Mouse (Mus musculus) liver, embryonic 14.5 days (tissue): ENCODE measurements around the gene Iqch. TPM values are rescaled to one million over a fixed set of nuclear protein-coding genes. Genes with fewer than 3 reads are reported as not detected.
A peak's percentile ranks its signal among the peaks of the same experiment; 100 is the strongest.

Source experiments
- ATAC-seq: fragments of 200-750 bp; cut with Nextera tagmentation; 2 replicates; pipeline ENCODE4 v1.8.0; 2017; ENCODE audit warnings: moderate number of reproducible peaks, mild to moderate bottlenecking, moderate library complexity; ENCODE audit not compliant: insufficient read depth
- DNase-seq, 3 experiments: peaks; one replicate each; pipeline ENCODE4 v3.0.0-alpha.2; 2012 to 2013; ENCODE audit warnings: low read depth in 3 of 3, low spot score in 3 of 3
- H3K27ac ChIP-seq: fragments of 300-500 bp; sonication (generic); 2 replicates; pipeline ENCODE4 v1.5.1; 2014; ENCODE audit warnings: moderate library complexity, mild to moderate bottlenecking, control low read depth, inconsistent platforms
- H3K27me3 ChIP-seq: fragments of 300-500 bp; sonication (generic); 2 replicates; pipeline ENCODE4 v1.6.1; 2014; ENCODE audit warnings: mild to moderate bottlenecking, low read length, moderate library complexity; ENCODE audit not compliant: control insufficient read depth, insufficient read depth
- H3K36me3 ChIP-seq: fragments of 300-500 bp; sonication (generic); replicated peaks from 2 replicates; pipeline ENCODE4 v1.6.1; 2014; ENCODE audit warnings: low read depth; ENCODE audit not compliant: control insufficient read depth, insufficient read depth
- H3K4me1 ChIP-seq, 2 experiments: fragments of 200-500 bp in 1 of 2; fragments of 300-500 bp in 1 of 2; sonication (generic) in 1 of 2; replicated peaks; 2 replicates each; pipeline ENCODE4 v1.6.1; 2012 to 2014; ENCODE audit warnings: antibody characterized with exemption in 1 of 2, inconsistent platforms in 1 of 2, low read length in 1 of 2; ENCODE audit not compliant: control insufficient read depth in 2 of 2, insufficient read depth in 2 of 2
- H3K4me2 ChIP-seq: fragments of 300-500 bp; sonication (generic); 2 replicates; pipeline ENCODE4 v1.6.1; 2014; ENCODE audit warnings: low read depth, mild to moderate bottlenecking, control low read depth, moderate library complexity
- H3K4me3 ChIP-seq, 2 experiments: fragments of 200-500 bp in 1 of 2; fragments of 300-500 bp in 1 of 2; sonication (generic) in 1 of 2; 2 replicates each; pipeline ENCODE4 v1.5.1; 2012 to 2014; ENCODE audit warnings: low read depth in 2 of 2, low read length in 2 of 2, mild to moderate bottlenecking in 2 of 2, control low read depth in 1 of 2, inconsistent platforms in 1 of 2, moderate library complexity in 1 of 2; ENCODE audit not compliant: insufficient read depth in 1 of 2
- H3K9ac ChIP-seq: fragments of 300-500 bp; sonication (generic); replicated peaks from 2 replicates; pipeline ENCODE4 v1.6.1; 2014; ENCODE audit warnings: mild to moderate bottlenecking, control low read depth, moderate library complexity
- H3K9me3 ChIP-seq: fragments of 300-500 bp; sonication (generic); 2 replicates; pipeline ENCODE4 v1.6.1; 2016; ENCODE audit warnings: low read length, mixed read lengths; ENCODE audit not compliant: control insufficient read depth
- CTCF ChIP-seq: IDR thresholded peaks from 2 replicates; pipeline ENCODE4 v1.5.1; 2016; ENCODE audit warnings: antibody characterized with exemption, low read depth, control low read depth
- EP300 ChIP-seq: IDR thresholded peaks from 2 replicates; pipeline ENCODE4 v1.6.1; 2016; ENCODE audit warnings: antibody characterized with exemption, low read depth
- WGBS: fragments of 180-500 bp; shearing (Covaris S2); extraction: QIAGEN DNeasy Blood & Tissue Kit; methylation state at CpG from one replicate; pipeline ENCODE4 v1.1.7; 2014; ENCODE audit not compliant: insufficient replicate concordance; 5-methylcytosine and 5-hydroxymethylcytosine counted together
- polyA plus RNA-seq, 2 experiments: library from polyadenylated mRNA; depleted of rRNA in 1 of 2; stranded (reverse) in 1 of 2; unstranded in 1 of 2; fragments of >200 nt; fragmentation: Nextera tagmentation in 1 of 2; extraction: Ambion mirVana in 1 of 2; gene quantifications; 2 replicates each; pipeline versions ENCODE4 v1.2.1 to v1.2.3; 2012 to 2014

Iqch gene
- polyA plus RNA-seq (2012; rRNA removed) (0.01 TPM in 1 of 2 replicates, not detected in the other), polyA plus RNA-seq (2014; fragmentation: Nextera tagmentation; extraction: Ambion mirVana) (not detected in 2 replicates)

GRCm38 (mm10) chr9:63602043-63602939, at the start of gene Iqch, which contains the start of gene Aagab:
Iqch (minus strand) TSS chr9:63602493.
Aagab (plus strand) TSS chr9:63602660.
- Histone ChIP-seq H3K9ac (peak within 1 kb of the TSS; percentile 85), H3K36me3 (no peaks in the 10 kb centered on the region), H3K4me1 (peaks cover 11% of the 10 kb centered on the region in 2 experiments), H3K27ac (peak within 1 kb of the TSS; percentile 36), H3K27me3 (no peaks in the 10 kb centered on the region), H3K4me2 (peak within 1 kb of the TSS; percentile 92), H3K4me3 (peak within 1 kb of the TSS; percentile 86 to 95), H3K9me3 (no peaks in the 10 kb centered on the region)
- 0 out of 2 replicates have a peak, but pooled peaks have one; percentile 9 for TF ChIP-seq EP300
- peak; percentile 30; the same call in 1 of the 2 replicates for TF ChIP-seq CTCF
- WGBS, result under 1% methylated on average over 58 of the region's 70 CpGs
- ATAC-seq, result peak; percentile 100
- DNase-seq, result peak; percentile 89 to 92 (median 89)

DNA sequence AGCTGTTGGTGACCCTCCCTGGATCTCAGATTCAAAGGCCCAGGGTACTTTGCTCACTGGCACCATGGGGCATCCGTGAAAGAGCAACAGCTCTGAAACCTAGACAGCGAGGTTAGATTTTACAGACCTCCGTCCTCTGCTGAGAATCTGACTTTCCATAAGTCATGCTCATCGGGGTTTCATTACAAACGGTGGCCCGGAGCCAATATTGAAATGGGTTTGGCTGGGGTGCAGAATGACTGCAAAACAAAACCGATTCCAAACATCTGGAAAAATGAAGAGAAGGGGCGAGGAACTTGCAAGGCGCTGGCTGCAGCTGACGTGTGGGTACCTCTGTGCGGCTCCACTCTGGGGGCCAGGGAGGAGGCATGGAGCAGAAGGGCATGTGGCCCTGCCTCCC, 49.3 kb upstream of the Iqch start:
- H3K27me3 ChIP-seq, result no peaks in the 10 kb centered on the region
- no peak overlapping the region for H3K9ac ChIP-seq
- H3K4me3 ChIP-seq, result no peak overlapping the region
- no peaks in the 10 kb centered on the region for H3K9me3 ChIP-seq
- H3K4me1 ChIP-seq, result no peaks in the 10 kb centered on the region
- DNase-seq (no peak), ATAC-seq (no peak)
- WGBS, result 82% methylated on average over 11 of the region's 11 CpGs
- no peak overlapping the region for H3K27ac ChIP-seq
- no peak overlapping the region for H3K4me2 ChIP-seq
- TF ChIP-seq EP300, result no peak
- no peak for TF ChIP-seq CTCF
- peaks cover 2% of the 10 kb centered on the region; the same call in 1 of the 2 replicates for H3K36me3 ChIP-seq

DNA sequence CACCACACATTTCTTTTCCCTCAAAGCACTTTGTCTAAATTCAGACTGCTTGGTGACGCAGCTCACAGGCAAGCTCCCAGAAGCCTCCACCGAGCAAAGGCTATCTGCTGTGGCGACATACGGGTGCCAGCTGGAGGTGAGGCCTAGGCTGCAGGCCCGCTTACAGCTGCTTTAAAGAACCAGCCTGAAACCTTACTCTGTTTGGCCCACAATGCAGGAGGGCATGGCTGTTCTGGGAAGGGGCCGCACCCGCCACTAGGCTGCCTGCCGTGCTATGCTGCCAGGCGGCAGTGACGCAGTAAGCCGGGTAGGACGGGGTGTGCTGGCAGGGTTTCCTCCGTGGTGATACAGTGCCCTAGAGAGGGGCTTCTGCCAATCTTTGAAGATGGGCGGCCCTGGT, 48.6 kb upstream of the Iqch start:
- no peaks in the 10 kb centered on the region for H3K4me1 ChIP-seq
- peaks cover 2% of the 10 kb centered on the region; the same call in 1 of the 2 replicates for H3K36me3 ChIP-seq
- H3K4me2 ChIP-seq, result no peak overlapping the region
- H3K9me3 ChIP-seq, result no peaks in the 10 kb centered on the region
- H3K9ac ChIP-seq, result no peak overlapping the region
- DNase-seq (no peak), ATAC-seq (no peak)
- H3K27me3 ChIP-seq, result no peaks in the 10 kb centered on the region
- WGBS, result 85% methylated on average over 14 of the region's 14 CpGs
- no peak overlapping the region for H3K4me3 ChIP-seq
- TF ChIP-seq EP300, result no peak
- TF ChIP-seq CTCF, result no peak
- H3K27ac ChIP-seq, result no peak overlapping the region

GRCm38 (mm10) chr9:63649841-63650545, 47.7 kb upstream of the Iqch start:
- Histone ChIP-seq H3K4me2 (no peak overlapping the region), H3K9ac (no peak overlapping the region), H3K4me3 (no peak overlapping the region), H3K36me3 (peaks cover 2% of the 10 kb centered on the region; the same call in 1 of the 2 replicates), H3K9me3 (no peaks in the 10 kb centered on the region), H3K27me3 (no peaks in the 10 kb centered on the region), H3K4me1 (no peaks in the 10 kb centered on the region), H3K27ac (no peak overlapping the region)
- 75% methylated on average over 8 of the region's 8 CpGs for WGBS
- TF ChIP-seq CTCF (peak; percentile 56), EP300 (no peak)
- ATAC-seq, result no peak
- no peak for DNase-seq

DNA sequence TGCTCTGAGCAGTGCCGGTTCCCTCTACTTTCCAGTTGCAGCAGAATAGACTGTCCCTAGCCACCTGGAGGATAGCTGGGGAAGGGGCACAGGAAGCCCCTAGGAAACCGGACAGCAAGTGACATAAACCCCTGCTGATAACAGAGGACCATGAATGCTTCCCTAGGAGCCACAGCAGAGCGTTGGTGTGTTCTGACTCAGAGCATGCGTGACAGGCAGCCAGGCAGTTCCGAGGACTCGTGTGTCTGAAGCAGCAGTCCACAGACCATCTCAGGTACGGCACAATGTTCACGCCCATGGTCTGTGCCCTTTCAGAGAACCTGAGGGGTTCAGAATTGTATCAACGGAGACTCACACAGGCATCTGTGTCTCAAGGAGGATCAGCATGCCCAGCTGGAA, 46.2 kb upstream of the Iqch start:
- 65% methylated on average over 9 of the region's 9 CpGs for WGBS
- Histone ChIP-seq H3K4me2 (no peak overlapping the region), H3K36me3 (peaks cover 2% of the 10 kb centered on the region; the same call in 1 of the 2 replicates), H3K4me3 (no peak overlapping the region), H3K27ac (no peak overlapping the region), H3K9ac (no peak overlapping the region), H3K4me1 (no peaks in the 10 kb centered on the region), H3K27me3 (no peaks in the 10 kb centered on the region), H3K9me3 (no peaks in the 10 kb centered on the region)
- DNase-seq (no peak), ATAC-seq (no peak)
- TF ChIP-seq CTCF (no peak), EP300 (no peak)
